ENCODE assay signal across 19 mouse cellular contexts in the genomic region with DNA sequence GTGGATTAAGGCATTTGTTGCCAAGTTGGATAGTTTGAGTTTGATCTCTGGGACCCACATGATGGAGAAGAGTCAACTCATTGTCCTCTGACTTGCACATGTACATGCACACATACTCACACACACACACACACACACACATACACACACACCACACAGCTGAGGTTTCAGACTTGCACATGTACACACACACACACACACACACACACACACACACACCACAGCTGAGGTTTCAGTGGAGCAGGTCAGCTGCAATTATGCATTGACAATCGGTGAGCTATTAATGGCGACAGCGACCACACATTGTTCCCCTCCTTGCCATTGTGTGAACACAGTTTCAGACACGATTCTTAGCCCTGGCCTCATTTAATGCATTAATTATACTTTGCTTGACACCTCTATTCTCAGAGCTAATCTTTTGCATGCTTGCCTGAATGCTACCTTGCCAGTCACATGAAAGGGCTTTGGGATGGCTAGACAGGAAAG.
DNase-seq lines count a peak whose midpoint lies in the region; TF ChIP-seq lines count a peak whose summit lies in the region.
"Had no signal": no experiment of that assay in that cellular context is flagged by ENCODE, and none has a peak within 500 bp of the region (broad histone marks: within the 10 kb centered on the region; RNA-seq: fewer than 3 reads in every experiment).

No protein-coding gene starts in this region.

- no peaks in the 10 kb centered on the region for H3K79me2 ChIP-seq in myocyte (ENCODE audit: control insufficient read depth, insufficient read depth)

- TF ChIP-seq POLR2A in myocyte (IDR thresholded peaks at IDR 0.05; ENCODE audit: insufficient read length, low read depth): no peak

- H3K36me3 ChIP-seq in myocyte (ENCODE audit: control insufficient read depth, insufficient read depth): no peaks in the 10 kb centered on the region
- H3K36me3 ChIP-seq: embryonic facial prominence, embryonic 10.5 days; embryonic facial prominence, embryonic 12.5 days; forebrain, embryonic 15.5 days had no signal

- H3K4me2 ChIP-seq in myocyte (ENCODE audit: low read depth): no peak overlapping the region
- H3K4me2 ChIP-seq: embryonic facial prominence, embryonic 12.5 days; forebrain, embryonic 13.5 days; forebrain, embryonic 15.5 days had no signal

- no peaks in the 10 kb centered on the region for H3K27me3 ChIP-seq in myocyte (ENCODE audit: control insufficient read depth, insufficient read depth, insufficient read length)
- H3K27me3 ChIP-seq: embryonic facial prominence, embryonic 12.5 days; forebrain, embryonic 13.5 days; forebrain, embryonic 15.5 days had no signal

- no peak overlapping the region for H3ac ChIP-seq in myocyte (ENCODE audit: control insufficient read depth, insufficient read length)

- no peak overlapping the region for H3K4me3 ChIP-seq in myocyte
- H3K4me3 ChIP-seq: embryonic facial prominence, embryonic 10.5 days; embryonic facial prominence, embryonic 12.5 days; forebrain, embryonic 13.5 days; forebrain, embryonic 15.5 days had no signal

- peak; percentile 8 for DNase-seq in brain, adult 2 months (ENCODE audit: low read depth, low spot score)
- peak; percentile 78 for DNase-seq in retina, postnatal 1 day
- DNase-seq in kidney, adult 11 months: no peak
- no peak for DNase-seq in spleen, adult 18-20 months
- DNase-seq in spleen, postnatal 36 days (ENCODE audit: low spot score in 2 of 2): no peak
- DNase-seq: adrenal gland, adult 8-10 months; adrenal gland, postnatal 14 days; adrenal gland, postnatal 36 days; cerebellum, adult 11-12 months; cerebellum, adult 2 months; cerebellum, adult 9-10 months; cerebellum, postnatal 10 days; cerebellum, postnatal 25 days; forebrain, postnatal 0 days had no signal

TF ChIP-seq in myocyte, 11 proteins besides CTCF, POLR2A, EP300 and RAD21:
- TF ChIP-seq MYOG (IDR thresholded peaks at IDR 0.05; ENCODE audit: control insufficient read depth in 1 of 3, insufficient read depth in 1 of 3, insufficient read length in 2 of 3, low read depth in 2 of 3): peak in 2 of 3 experiments; percentile 44 to 67
- TF ChIP-seq CEBPB (IDR thresholded peaks at IDR 0.05; ENCODE audit: insufficient read depth, poor library complexity, severe bottlenecking): no peak
- TF ChIP-seq MYOD1 (IDR thresholded peaks at IDR 0.05; ENCODE audit: control insufficient read depth in 1 of 3, insufficient read length in 2 of 3, low read depth in 2 of 3): peak in 2 of 3 experiments; percentile 22 to 70
- TF ChIP-seq SRF (IDR thresholded peaks at IDR 0.05; ENCODE audit: control insufficient read depth, insufficient read length, low read depth): no peak
- TF ChIP-seq MAX (IDR thresholded peaks at IDR 0.05; ENCODE audit: low read depth): no peak
- TF ChIP-seq REST (IDR thresholded peaks at IDR 0.05; ENCODE audit: insufficient read depth, insufficient read length): no peak
- TF ChIP-seq TCF3 (IDR thresholded peaks at IDR 0.05; ENCODE audit: insufficient read length, low read depth): no peak
- no peak for TF ChIP-seq E2F4 (IDR thresholded peaks at IDR 0.05; ENCODE audit: insufficient read depth)
- no peak for TF ChIP-seq USF1 (IDR thresholded peaks at IDR 0.05; ENCODE audit: low read depth)

Comparison
In these comparisons a context has a peak if more than half of its experiments do, and no peak if none do; other contexts are left out.
1. DNase-seq: peak in brain, adult 2 months (single experiment) and retina, postnatal 1 day (single experiment); none in kidney, adult 11 months (single experiment), spleen, adult 18-20 months (0 of 2) and spleen, postnatal 36 days (0 of 2).